Mouse (Mus musculus) neural tube, embryonic 10.5 days (tissue): Measurements from ENCODE around the gene Klhl36.
A peak's percentile ranks its signal among the peaks of the same experiment; 100 is the strongest.

Experiments
- DNase-seq: peaks from one replicate; pipeline ENCODE4 v3.0.0-alpha.2; 2017; ENCODE audit warnings: low spot score; ENCODE audit errors: extremely low spot score

The Klhl36 gene

DNA sequence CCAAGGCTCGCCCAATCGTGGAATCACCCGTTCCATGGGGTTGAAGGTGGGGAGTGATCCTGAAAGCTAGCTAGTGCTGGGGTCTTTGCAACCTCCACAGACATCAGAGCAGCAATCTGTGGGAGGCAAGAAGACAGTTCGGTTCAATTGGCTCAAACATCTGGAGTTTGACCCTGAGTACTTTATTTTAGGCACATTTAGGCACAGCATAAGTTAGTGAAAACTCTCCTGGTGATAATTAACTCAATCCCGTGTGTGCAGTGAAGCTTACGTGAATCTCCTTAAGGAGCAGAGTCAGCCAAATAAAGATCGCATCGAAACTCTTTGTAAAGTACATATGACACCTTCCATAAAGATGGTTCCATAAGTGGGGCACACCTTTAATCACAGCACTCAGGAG is 19.9 kb downstream of the Klhl36 start:
- DNase-seq, result no peak

DNA sequence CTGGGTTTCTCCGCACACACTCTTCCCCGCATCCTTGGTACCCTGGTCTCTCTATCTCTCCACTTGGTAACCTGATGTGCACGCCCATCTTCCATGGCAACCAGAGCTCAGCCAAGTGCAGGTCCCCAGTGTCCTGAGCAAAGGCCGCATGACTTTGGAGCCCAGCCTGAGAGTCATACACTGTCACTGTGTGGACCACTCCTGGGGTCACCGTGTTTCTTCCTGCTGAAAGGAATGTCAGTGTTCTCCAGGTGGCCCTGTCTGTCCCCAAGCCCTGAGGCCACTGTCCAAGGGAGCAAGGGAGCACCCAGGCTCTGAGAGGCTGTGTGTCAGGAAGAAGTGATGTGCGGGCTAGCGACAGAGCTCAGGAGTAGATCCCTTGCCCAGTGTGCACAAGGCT is 21.2 kb downstream of the Klhl36 start:
- no peak for DNase-seq

GRCm38 (mm10) chr8:119885612-119886011 is 23.5 kb downstream of the Klhl36 start:
- no peak for DNase-seq

GRCm38 (mm10) chr8:119887130-119887529 is 25.1 kb downstream of the Klhl36 start:
- DNase-seq, result peak; percentile 68

DNA sequence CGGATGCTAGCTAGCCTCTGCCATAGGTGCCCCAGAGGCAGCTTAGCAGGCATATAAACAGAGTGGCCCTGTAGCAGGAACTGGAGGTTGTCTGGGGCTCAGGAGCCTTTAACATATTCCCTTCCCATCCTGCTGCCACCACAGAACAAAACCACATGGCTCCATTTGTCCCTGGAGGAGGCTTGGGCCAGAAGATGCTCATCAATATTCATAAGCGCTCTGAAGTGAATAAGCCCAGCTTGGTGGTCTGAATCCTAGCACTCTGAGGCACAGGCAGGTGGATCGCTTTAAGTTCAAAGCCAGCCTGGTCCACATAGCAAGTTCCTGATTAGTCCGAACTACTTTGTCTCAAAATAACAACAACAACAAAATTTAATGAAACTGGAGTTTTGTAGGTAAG is 25.9 kb downstream of the Klhl36 start:
- no peak for DNase-seq

- no peak for DNase-seq
These were observed 35.0 kb downstream of the Klhl36 start for GRCm38 (mm10) chr8:119897069-119897468.

DNA sequence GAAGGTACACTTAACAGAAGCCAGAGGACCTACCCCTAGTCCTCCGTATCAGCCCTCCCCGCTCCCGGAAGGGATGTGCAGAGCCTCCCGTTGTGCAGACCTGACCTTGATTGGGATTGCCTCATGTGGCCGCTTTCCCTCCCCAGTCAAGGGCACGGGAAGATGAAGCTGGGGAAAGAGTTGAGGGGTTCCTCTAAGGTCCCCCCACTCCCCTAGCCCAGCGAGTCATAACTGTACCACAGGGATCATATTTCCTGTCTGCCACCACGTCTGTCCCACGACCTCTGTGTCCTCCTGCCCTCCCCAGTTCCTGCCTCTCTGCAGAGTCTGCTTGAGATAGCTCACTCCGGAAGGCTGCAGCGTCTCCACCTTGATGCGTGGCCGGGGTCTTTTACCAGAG is 35.9 kb downstream of the Klhl36 start:
- DNase-seq, result peak; percentile 37

DNA sequence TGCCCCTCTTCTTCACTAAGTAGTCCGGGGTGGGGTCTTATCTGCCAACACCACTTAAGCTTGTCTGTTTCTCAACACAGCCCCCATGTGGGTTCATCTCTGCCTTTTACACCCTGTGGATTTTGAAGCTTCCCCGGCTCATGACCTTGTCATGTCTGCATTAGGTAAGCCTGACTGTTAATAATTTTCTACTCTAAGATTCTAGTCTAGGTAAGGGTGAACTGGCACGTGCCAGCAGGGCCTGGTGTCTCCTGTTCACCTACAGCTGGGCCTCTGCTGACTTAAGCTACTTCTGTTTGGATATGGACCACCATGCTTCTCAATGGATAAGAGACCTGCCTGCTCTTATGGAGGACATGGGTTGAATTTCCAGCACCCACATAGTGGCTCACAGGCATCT is 39.3 kb downstream of the Klhl36 start:
- DNase-seq, result no peak

DNA sequence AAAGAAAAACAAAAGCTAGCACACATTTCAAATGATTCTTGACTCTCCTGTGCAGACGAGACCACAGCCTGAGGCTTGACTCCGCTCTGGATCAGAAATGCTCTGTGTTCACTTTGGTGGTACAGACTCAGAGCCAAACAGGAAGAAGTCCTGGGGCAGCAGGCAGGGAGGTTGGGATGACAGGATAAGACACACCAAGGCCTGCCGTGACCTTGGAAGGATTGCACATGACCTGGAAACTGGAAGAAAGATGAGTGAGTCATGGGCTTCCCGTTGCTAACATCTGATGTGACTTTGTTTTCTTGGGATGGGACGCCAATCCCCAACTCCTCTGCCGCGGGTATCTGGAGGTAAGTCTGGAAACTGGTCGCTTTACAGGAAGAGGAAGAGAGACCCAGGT is 39.9 kb downstream of the Klhl36 start:
- no peak for DNase-seq

- no peak for DNase-seq
These were observed 42.4 kb downstream of the Klhl36 start for GRCm38 (mm10) chr8:119904323-119904911.

DNA sequence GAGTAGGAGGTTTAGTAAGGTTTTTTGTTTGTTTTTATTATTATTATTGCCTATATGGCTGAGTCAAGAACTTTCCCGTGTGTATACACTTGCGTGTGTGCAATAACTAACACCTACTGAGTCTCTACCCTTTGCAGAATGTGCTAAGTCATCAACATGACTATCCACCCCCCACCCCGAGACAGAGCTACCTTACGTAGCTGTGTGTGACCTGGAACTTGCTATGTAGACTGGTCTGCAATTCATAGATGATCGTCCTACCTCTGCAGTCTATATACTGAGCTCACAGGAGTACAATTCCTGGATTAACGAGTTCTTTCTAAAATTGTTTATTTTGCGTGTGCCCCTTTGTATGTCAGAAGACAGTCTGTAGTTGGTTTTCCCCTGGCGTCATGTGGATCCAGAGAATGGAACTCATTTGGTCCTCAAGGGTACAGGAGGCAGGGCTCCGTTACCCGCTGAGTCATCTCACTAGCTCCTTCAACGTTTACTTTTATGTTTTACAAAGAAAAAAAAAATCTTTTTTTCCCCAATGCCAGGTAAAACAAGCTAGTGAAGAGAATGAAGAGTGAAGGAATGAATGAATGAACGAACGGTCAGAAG is 48.0 kb downstream of the Klhl36 start, which contains the start of gene Usp10:
Gene Usp10, plus strand, starts transcription at position 417 of the 603 bp plus-strand sequence.
- DNase-seq, result no peak

DNA sequence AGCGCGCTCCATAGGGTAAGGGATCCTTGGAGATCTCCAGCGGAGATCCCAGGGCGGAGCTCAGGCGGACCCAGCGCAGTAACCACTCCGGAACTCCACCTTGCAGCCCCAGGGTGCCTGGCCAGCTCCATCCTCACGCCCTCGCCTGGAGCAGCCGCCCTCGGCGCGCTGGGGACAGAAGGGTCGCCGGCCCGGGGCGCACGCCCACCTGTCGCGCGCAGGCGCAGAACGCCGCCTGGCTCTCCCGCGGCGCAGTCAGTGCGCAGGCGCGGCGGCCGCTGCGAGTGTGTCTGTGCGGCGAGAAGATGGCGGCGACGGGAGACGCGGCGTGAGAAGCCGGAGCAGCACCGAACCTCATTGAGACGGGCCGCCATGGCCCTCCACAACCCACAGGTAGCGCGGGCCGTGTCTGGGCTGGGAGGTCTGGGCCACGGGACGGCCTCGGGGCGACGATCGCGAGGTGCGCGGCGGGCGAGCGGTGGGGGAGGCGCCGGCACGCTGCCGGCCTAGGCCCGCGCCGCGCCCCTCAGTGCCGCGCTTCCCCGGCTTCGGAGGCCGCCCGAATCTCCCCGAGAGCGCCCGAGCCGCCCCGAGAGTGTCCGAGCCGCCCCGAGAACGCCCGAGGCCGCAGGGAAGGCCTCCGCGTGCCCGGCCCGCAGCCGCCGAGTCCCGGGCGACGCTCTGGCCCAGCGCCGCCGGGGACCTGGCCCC is 48.6 kb downstream of the Klhl36 start, which contains the start of gene Gm20388:
Gene Gm20388, plus strand, starts transcription at position 295 of the 711 bp plus-strand sequence.
- DNase-seq, result peak; percentile 93

GRCm38 (mm10) chr8:119911258-119911962 is 49.3 kb downstream of the Klhl36 start:
- no peak for DNase-seq

- DNase-seq, result no peak
These were observed 50.6 kb downstream of the Klhl36 start for GRCm38 (mm10) chr8:119912643-119913042.

GRCm38 (mm10) chr8:119913181-119913580 is 51.1 kb downstream of the Klhl36 start:
- no peak for DNase-seq

- no peak for DNase-seq
These were observed 52.1 kb downstream of the Klhl36 start for GRCm38 (mm10) chr8:119914161-119914560.

GRCm38 (mm10) chr8:119915298-119915697 is 53.2 kb downstream of the Klhl36 start:
- no peak for DNase-seq

DNA sequence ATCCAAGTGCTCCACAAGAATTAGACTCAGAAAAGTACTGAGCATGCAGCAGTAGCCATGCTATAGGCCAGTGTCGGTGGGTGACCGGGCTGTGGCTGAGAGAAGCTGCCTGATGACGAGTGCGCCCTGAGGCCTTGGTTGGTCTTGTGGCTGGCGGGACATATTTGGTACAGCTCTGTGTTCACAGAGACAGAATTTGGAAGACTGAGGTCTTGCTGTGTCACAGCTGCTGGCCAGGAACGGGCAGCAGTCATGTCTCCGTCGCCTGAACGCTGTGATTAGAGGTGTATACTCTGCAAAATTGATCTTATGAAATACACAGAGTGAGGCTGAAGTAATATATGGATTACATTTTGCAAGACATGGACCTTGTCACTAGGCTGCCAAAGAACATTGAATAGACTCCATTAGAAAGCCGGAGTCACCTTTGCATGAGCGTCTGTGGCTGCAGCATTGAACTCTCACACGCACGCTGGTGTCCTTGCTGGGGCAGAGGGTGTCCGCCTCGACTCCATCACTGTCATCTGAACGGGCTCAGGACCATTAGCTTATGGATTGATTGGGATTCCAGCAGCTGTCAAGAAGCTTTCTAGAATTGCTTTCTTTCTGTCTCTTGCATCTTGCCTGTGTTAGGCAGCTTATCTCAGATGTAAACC is 54.3 kb downstream of the Klhl36 start:
- no peak for DNase-seq

DNA sequence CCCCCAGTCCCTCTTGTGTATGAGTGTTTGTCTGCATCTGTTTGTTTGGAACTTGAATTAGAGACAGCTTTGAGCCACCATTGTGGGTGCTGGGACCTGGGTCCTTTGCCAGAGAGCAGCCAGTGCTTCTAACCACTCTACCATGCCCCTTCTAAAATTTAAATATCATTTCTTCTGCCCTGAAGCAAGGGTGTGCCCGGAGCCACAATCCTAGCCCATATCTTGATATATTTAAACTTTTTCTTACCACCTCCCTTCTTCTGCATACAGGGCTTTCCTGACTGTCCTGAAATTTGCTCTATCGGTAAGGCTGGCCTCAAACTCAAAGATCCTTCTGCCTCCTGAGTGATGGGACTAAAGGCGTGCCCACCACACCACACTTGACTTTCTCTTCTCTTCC is 55.3 kb downstream of the Klhl36 start:
- DNase-seq, result no peak

- DNase-seq, result no peak
These were observed 56.1 kb downstream of the Klhl36 start for GRCm38 (mm10) chr8:119918155-119918567.

GRCm38 (mm10) chr8:119923259-119923658 is 61.2 kb downstream of the Klhl36 start:
- DNase-seq, result no peak
